Mouse (Mus musculus): ENCODE data around the gene Gm20425. TPM values are rescaled to one million over a fixed set of nuclear protein-coding genes. Genes with fewer than 3 reads are reported as not detected.

Gene Gm20425
- total and polyA plus RNA-seq, 3 experiments, result not detected

GRCm38 (mm10) chr9:103233006-103233395 lies 2.9 kb upstream of the Gm20425 start:
- no peak for TF ChIP-seq POLR2A (IDR thresholded peaks at IDR 0.05; ENCODE audit: low read depth, low read length)
- no peak for TF ChIP-seq ETS1 (conservative IDR thresholded peaks at IDR 0.05; ENCODE audit: low read depth, low read length)
- no peak for TF ChIP-seq E2F4 (IDR thresholded peaks at IDR 0.05; ENCODE audit: insufficient replicate concordance, low read depth, low read length)
- TF ChIP-seq EP300 (IDR thresholded peaks at IDR 0.05; ENCODE audit: low read length), result no peak
- no peak for TF ChIP-seq CHD1 (IDR thresholded peaks at IDR 0.05; ENCODE audit: low read depth, low read length)
- no peak for TF ChIP-seq MAFK (IDR thresholded peaks at IDR 0.05; ENCODE audit: insufficient replicate concordance, low read length)
- TF ChIP-seq NELFE (IDR thresholded peaks at IDR 0.05; ENCODE audit: low read depth, low read length), result no peak
- TF ChIP-seq JUND (conservative IDR thresholded peaks at IDR 0.05; ENCODE audit: low read depth, low read length), result no peak
- TF ChIP-seq IRF4 (IDR thresholded peaks at IDR 0.05; ENCODE audit: low read depth, low read length), result no peak
- no peak for TF ChIP-seq RAD21 (IDR thresholded peaks at IDR 0.05; ENCODE audit: low read depth, low read length)
- no peak for TF ChIP-seq ZC3H11A (IDR thresholded peaks at IDR 0.05; ENCODE audit: low read depth, low read length)
- no peak for TF ChIP-seq HCFC1 (IDR thresholded peaks at IDR 0.05; ENCODE audit: low read depth, low read length)
- TF ChIP-seq SIN3A (IDR thresholded peaks at IDR 0.05; ENCODE audit: low read length), result no peak
- TF ChIP-seq ZMIZ1 (IDR thresholded peaks at IDR 0.05; ENCODE audit: low read depth, low read length), result no peak
- H3K4me1 ChIP-seq (ENCODE audit: control insufficient read depth in 1 of 2, insufficient read depth in 2 of 2), result no peaks in the 10 kb centered on the region; a peak in 1 of 4 replicates

GRCm38 (mm10) chr9:103232232-103233005 lies 2.3 kb upstream of the Gm20425 start:
- H3K36me3 ChIP-seq (replicated peaks in 1 of 2; ENCODE audit: control insufficient read depth in 1 of 2, insufficient read depth in 1 of 2, low read length in 1 of 2), result no peaks in the 10 kb centered on the region

More at GRCm38 (mm10) chr9:103233006-103233395, 2.9 kb upstream of the Gm20425 start:
- in situ Hi-C loops (cut with MboI; ENCODE audit: low pct_ligation_motif_present, low pct_unique_long_range_greater_than_20kb, low sequenced_read_pairs) (no loop called here), dilution Hi-C loops (cut with MboI; ENCODE audit: extremely low pct_ligation_motif_present, extremely low pct_unique_long_range_greater_than_20kb, low sequenced_read_pairs) (no loop called here)
- no peak overlapping the region for H3K9ac ChIP-seq (ENCODE audit: insufficient read depth, low read depth)
- no peak for DNase-seq (ENCODE audit: extremely low read depth)
- H3K9me3 ChIP-seq (replicated peaks; ENCODE audit: low read length), result no peaks in the 10 kb centered on the region
- no peaks in the 10 kb centered on the region for H3K79me2 ChIP-seq (replicated peaks; ENCODE audit: control insufficient read depth, extremely low read depth, insufficient read depth, poor library complexity, severe bottlenecking)
- H3K4me3 ChIP-seq (replicated peaks in 1 of 3; ENCODE audit: low read depth in 2 of 3, low read length in 2 of 3, poor library complexity in 1 of 3), result no peak overlapping the region
- no peak overlapping the region for H3K4me2 ChIP-seq (ENCODE audit: insufficient read depth, low read depth, poor library complexity, severe bottlenecking)
- H3K36me3 ChIP-seq (replicated peaks in 1 of 2; ENCODE audit: control insufficient read depth in 1 of 2, insufficient read depth in 1 of 2, low read length in 1 of 2), result no peaks in the 10 kb centered on the region
- H3K27ac ChIP-seq (ENCODE audit: insufficient read depth, low read depth), result no peak overlapping the region
- H3K27me3 ChIP-seq (replicated peaks), result peaks cover 15% of the 10 kb centered on the region

More at GRCm38 (mm10) chr9:103232232-103233005, 2.3 kb upstream of the Gm20425 start:
- dilution Hi-C loops (cut with MboI; ENCODE audit: extremely low pct_ligation_motif_present, extremely low pct_unique_long_range_greater_than_20kb, low sequenced_read_pairs), result no loop called here
- no peak overlapping the region for H3K27ac ChIP-seq (ENCODE audit: insufficient read depth, low read depth)
- no peaks in the 10 kb centered on the region for H3K9me3 ChIP-seq (replicated peaks; ENCODE audit: low read length)
- no peaks in the 10 kb centered on the region for H3K79me2 ChIP-seq (replicated peaks; ENCODE audit: control insufficient read depth, extremely low read depth, insufficient read depth, poor library complexity, severe bottlenecking)
- peaks cover 19% of the 10 kb centered on the region for H3K27me3 ChIP-seq (replicated peaks)
- in situ Hi-C loops (cut with MboI; ENCODE audit: low pct_ligation_motif_present, low pct_unique_long_range_greater_than_20kb, low sequenced_read_pairs), result no loop called here
- no peak for DNase-seq (ENCODE audit: extremely low read depth)
- no peak overlapping the region for H3K9ac ChIP-seq (ENCODE audit: insufficient read depth, low read depth)
- no peak overlapping the region for H3K4me3 ChIP-seq (replicated peaks in 1 of 3; ENCODE audit: low read depth in 2 of 3, low read length in 2 of 3, poor library complexity in 1 of 3)
- no peak overlapping the region for H3K4me2 ChIP-seq (ENCODE audit: insufficient read depth, low read depth, poor library complexity, severe bottlenecking)
- TF ChIP-seq MAFK (IDR thresholded peaks at IDR 0.05; ENCODE audit: insufficient replicate concordance, low read length), result no peak
- no peak for TF ChIP-seq ZNF384 (IDR thresholded peaks at IDR 0.05; ENCODE audit: low read depth, low read length)
- no peak for TF ChIP-seq EP300 (IDR thresholded peaks at IDR 0.05; ENCODE audit: low read length)
- no peak for TF ChIP-seq BHLHE40 (IDR thresholded peaks at IDR 0.05; ENCODE audit: low read depth, low read length)
- no peak for TF ChIP-seq RAD21 (IDR thresholded peaks at IDR 0.05; ENCODE audit: low read depth, low read length)
- H3K4me1 ChIP-seq (ENCODE audit: control insufficient read depth in 1 of 2, insufficient read depth in 2 of 2), result no peaks in the 10 kb centered on the region; a peak in 1 of 4 replicates
